Mouse (Mus musculus) CH12.LX (cell line): ENCODE results near the gene Sema6d. TPM values are rescaled to one million over a fixed set of nuclear protein-coding genes. Genes with fewer than 3 reads are reported as not detected.

Experiments
- DNase-seq: peaks from one replicate; pipeline ENCODE4 v3.0.0-alpha.2; 2013; ENCODE audit errors: extremely low read depth
- H3K27ac ChIP-seq: 2 replicates; pipeline ENCODE4 v1.5.1; 2012; ENCODE audit warnings: low read depth, mild to moderate bottlenecking, control low read depth, moderate library complexity; ENCODE audit not compliant: insufficient read depth
- H3K27me3 ChIP-seq: replicated peaks from 2 replicates; pipeline ENCODE3; 2012; ENCODE audit warnings: inconsistent platforms
- H3K36me3 ChIP-seq, 2 experiments: replicated peaks in 1 of 2; 2 replicates each; pipeline versions ENCODE3 to v1.6.1; 2012; ENCODE audit warnings: inconsistent platforms in 1 of 2, low read length in 1 of 2, mild to moderate bottlenecking in 1 of 2, mixed read lengths in 1 of 2, moderate library complexity in 1 of 2; ENCODE audit not compliant: control insufficient read depth in 1 of 2, insufficient read depth in 1 of 2
- H3K4me1 ChIP-seq, 2 experiments: 2 replicates each; pipeline ENCODE4 v1.6.1; 2012; ENCODE audit warnings: inconsistent platforms in 1 of 2, moderate library complexity in 1 of 2; ENCODE audit not compliant: insufficient read depth in 2 of 2, control insufficient read depth in 1 of 2
- H3K4me2 ChIP-seq: 2 replicates; pipeline ENCODE4 v1.6.1; 2012; ENCODE audit warnings: low read depth, mild to moderate bottlenecking, control low read depth; ENCODE audit not compliant: poor library complexity, insufficient read depth, severe bottlenecking
- H3K4me3 ChIP-seq, 3 experiments: fragments of 150-350 bp in 1 of 3; sonication (generic) in 1 of 3; replicated peaks in 1 of 3; 2 replicates each; pipeline versions ENCODE3 to v1.5.1; 2011 to 2012; ENCODE audit warnings: low read depth in 2 of 3, low read length in 2 of 3, mild to moderate bottlenecking in 2 of 3, moderate library complexity in 2 of 3, control low read depth in 1 of 3, improper control_type of control experiment in 1 of 3, inconsistent platforms in 1 of 3, mixed read lengths in 1 of 3; ENCODE audit not compliant: poor library complexity in 1 of 3
- H3K79me2 ChIP-seq: replicated peaks from 2 replicates; pipeline ENCODE4 v1.6.1; 2012; ENCODE audit warnings: mild to moderate bottlenecking, moderate library complexity; ENCODE audit not compliant: control insufficient read depth, poor library complexity, insufficient read depth, severe bottlenecking; ENCODE audit errors: extremely low read depth
- H3K9ac ChIP-seq: 2 replicates; pipeline ENCODE4 v1.6.1; 2012; ENCODE audit warnings: low read depth, mild to moderate bottlenecking, control low read depth, moderate library complexity; ENCODE audit not compliant: insufficient read depth
- H3K9me3 ChIP-seq: replicated peaks from 2 replicates; pipeline ENCODE3; 2012; ENCODE audit warnings: low read length, inconsistent platforms, mixed read lengths
- CHD2 ChIP-seq: IDR thresholded peaks from 2 replicates; pipeline ENCODE4 v1.6.1; 2011; ENCODE audit warnings: low read length, improper control_type of control experiment
- E2F4 ChIP-seq: IDR thresholded peaks from 2 replicates; pipeline ENCODE4 v1.6.1; 2011; ENCODE audit warnings: low read depth, low read length, improper control_type of control experiment; ENCODE audit not compliant: insufficient replicate concordance
- ELF1 ChIP-seq: IDR thresholded peaks from 2 replicates; pipeline ENCODE4 v1.6.1; 2014; ENCODE audit warnings: low read depth, mild to moderate bottlenecking, inconsistent platforms, low read length, improper control_type of control experiment
- ETS1 ChIP-seq: conservative IDR thresholded peaks from 2 replicates; pipeline ENCODE4 v1.6.1; 2012; ENCODE audit warnings: low read depth, mild to moderate bottlenecking, inconsistent platforms, low read length, improper control_type of control experiment, moderate library complexity
- GABPA ChIP-seq: IDR thresholded peaks from 2 replicates; pipeline ENCODE4 v1.6.1; 2012; ENCODE audit warnings: low read depth, low read length, improper control_type of control experiment, inconsistent platforms; ENCODE audit not compliant: insufficient replicate concordance
- HCFC1 ChIP-seq: IDR thresholded peaks from 2 replicates; pipeline ENCODE4 v1.6.1; 2012; ENCODE audit warnings: low read depth, mild to moderate bottlenecking, inconsistent platforms, low read length, improper control_type of control experiment
- IRF4 ChIP-seq: IDR thresholded peaks from 2 replicates; pipeline ENCODE4 v1.6.1; 2014; ENCODE audit warnings: low read depth, mild to moderate bottlenecking, inconsistent platforms, low read length, improper control_type of control experiment
- JUN ChIP-seq: IDR thresholded peaks from 2 replicates; pipeline ENCODE4 v1.6.1; 2011; ENCODE audit warnings: low read depth, mild to moderate bottlenecking, low read length, improper control_type of control experiment, moderate library complexity; ENCODE audit not compliant: insufficient read depth
- NRF1 ChIP-seq: IDR thresholded peaks from 2 replicates; pipeline ENCODE4 v1.6.1; 2014; ENCODE audit warnings: low read depth, mild to moderate bottlenecking, inconsistent platforms, low read length, improper control_type of control experiment, moderate library complexity
- POLR2A ChIP-seq: IDR thresholded peaks from 2 replicates; pipeline ENCODE4 v1.6.1; 2011; ENCODE audit warnings: low read depth, mild to moderate bottlenecking, improper control_type of control experiment, low read length
- POLR2AphosphoS2 ChIP-seq: IDR thresholded peaks from 2 replicates; pipeline ENCODE4 v1.6.1; 2011; ENCODE audit warnings: low read depth, low read length, improper control_type of control experiment
- TBP ChIP-seq: conservative IDR thresholded peaks from 2 replicates; pipeline ENCODE4 v1.6.1; 2011; ENCODE audit warnings: low read depth, low read length, improper control_type of control experiment
- UBTF ChIP-seq: IDR thresholded peaks from 2 replicates; pipeline ENCODE4 v1.6.1; 2012; ENCODE audit warnings: low read depth, mild to moderate bottlenecking, inconsistent platforms, low read length, improper control_type of control experiment, moderate library complexity
- USF1 ChIP-seq: IDR thresholded peaks from 2 replicates; pipeline ENCODE4 v1.6.1; 2014; ENCODE audit warnings: low read depth, mild to moderate bottlenecking, inconsistent platforms, low read length, improper control_type of control experiment
- USF2 ChIP-seq: conservative IDR thresholded peaks from 2 replicates; pipeline ENCODE4 v1.6.1; 2011; ENCODE audit warnings: low read depth, low read length, improper control_type of control experiment
- ZC3H11A ChIP-seq: IDR thresholded peaks from 2 replicates; pipeline ENCODE4 v1.6.1; 2012; ENCODE audit warnings: low read depth, mild to moderate bottlenecking, inconsistent platforms, low read length, improper control_type of control experiment
- dilution Hi-C: fragments of 300-500 bp; cut with MboI; formaldehyde crosslinking; loops from 2 replicates; pipeline ENCODE4 v1.14.3; 2020; ENCODE audit warnings: low sequenced_read_pairs; ENCODE audit not compliant: extremely low pct_unique_long_range_greater_than_20kb, extremely low pct_ligation_motif_present
- in situ Hi-C: fragments of 300-500 bp; cut with MboI; formaldehyde crosslinking; loops from 3 replicates; pipeline ENCODE4 v1.14.3; 2019; ENCODE audit warnings: low sequenced_read_pairs, low pct_ligation_motif_present, low pct_unique_long_range_greater_than_20kb, mixed read lengths
- polyA plus RNA-seq: library from polyadenylated mRNA; unstranded; fragments of >175 nt; gene quantifications from 2 replicates; pipeline ENCODE4 v1.2.1, GENCODE M21; 2012; ENCODE audit warnings: low read depth; ENCODE audit not compliant: insufficient read length
- total RNA-seq, 2 experiments: library from RNA; depleted of rRNA; stranded (reverse); fragments of 300-350 nt in 1 of 2; fragments of >200 nt in 1 of 2; gene quantifications; 2 replicates each; pipeline ENCODE4 v1.2.3; 2012 to 2014

The Sema6d gene
- total and polyA plus RNA-seq, 3 experiments, result not detected

- in situ Hi-C loops (no loop called here), dilution Hi-C loops (no loop called here)
- Histone ChIP-seq H3K27ac (no peak overlapping the region), H3K4me2 (no peak overlapping the region), H3K4me3 (no peak overlapping the region), H3K36me3 (no peaks in the 10 kb centered on the region), H3K4me1 (no peaks in the 10 kb centered on the region), H3K9me3 (peaks cover 59% of the 10 kb centered on the region), H3K79me2 (no peaks in the 10 kb centered on the region), H3K9ac (no peak overlapping the region)
- DNase-seq, result no peak
- TF ChIP-seq USF1, result no peak
- no peak for TF ChIP-seq POLR2AphosphoS2
- TF ChIP-seq ZC3H11A, result no peak
- TF ChIP-seq HCFC1, result no peak
- TF ChIP-seq, all 38 proteins: peak for 0
- H3K27me3 ChIP-seq, result no peaks in the 10 kb centered on the region
Measured at GRCm38 (mm10) chr2:124499670-124500069, 409.9 kb downstream of the Sema6d start.

GRCm38 (mm10) chr2:124505784-124506489, 416.2 kb downstream of the Sema6d start:
- Histone ChIP-seq H3K27ac (no peak overlapping the region), H3K4me1 (no peaks in the 10 kb centered on the region), H3K9ac (no peak overlapping the region), H3K27me3 (no peaks in the 10 kb centered on the region), H3K4me2 (no peak overlapping the region), H3K9me3 (peaks cover 71% of the 10 kb centered on the region), H3K4me3 (no peak overlapping the region), H3K36me3 (no peaks in the 10 kb centered on the region), H3K79me2 (no peaks in the 10 kb centered on the region)
- dilution Hi-C loops, result no loop called here
- no peak for DNase-seq
- in situ Hi-C loops, result no loop called here
- no peak for TF ChIP-seq UBTF
- TF ChIP-seq E2F4, result no peak
- no peak for TF ChIP-seq USF2
- no peak for TF ChIP-seq IRF4
- no peak for TF ChIP-seq GABPA
- no peak for TF ChIP-seq POLR2A
- no peak for TF ChIP-seq NRF1
- no peak for TF ChIP-seq USF1
- no peak for TF ChIP-seq ZC3H11A
- no peak for TF ChIP-seq TBP
- TF ChIP-seq HCFC1, result no peak
- no peak for TF ChIP-seq CHD2
- no peak for TF ChIP-seq JUN
- TF ChIP-seq ETS1, result no peak
- TF ChIP-seq ELF1, result no peak
